Mouse (Mus musculus) c-Kit-negative CD71-positive TER-119-positive erythroid progenitor cells, embryonic 14.5 days (primary cell): ENCODE results near the gene Pawr.
"Not testable (repeated sequence)": the region's sequence is repeated elsewhere in the genome, so short reads cannot be mapped to it uniquely, and the experiment has no call there.

Source experiments
- DNase-seq: peaks from one replicate; pipeline ENCODE4 v3.0.0-alpha.2; 2013; ENCODE audit warnings: low read depth, low spot score

Gene Pawr

DNA sequence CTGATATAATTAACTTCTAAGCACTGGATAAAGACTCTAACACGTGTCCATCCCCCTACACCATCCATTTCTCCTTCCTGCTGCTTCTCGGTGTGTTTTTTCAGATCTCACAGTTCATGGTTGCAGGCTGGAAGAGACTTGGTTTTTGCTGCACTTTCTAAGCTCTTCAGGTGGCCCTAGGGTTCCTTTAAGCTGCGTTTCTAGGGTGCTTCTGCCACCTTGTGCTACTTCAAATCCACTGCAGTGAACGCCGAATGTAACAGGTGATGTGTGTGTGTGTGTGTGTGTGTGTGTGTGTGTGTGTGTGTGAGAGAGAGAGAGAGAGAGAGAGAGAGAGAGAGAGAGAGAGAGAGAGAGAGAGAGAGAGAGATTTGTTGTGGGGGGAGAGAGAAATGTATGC, 103.7 kb downstream of the Pawr start:
- DNase-seq, result no peak

DNA sequence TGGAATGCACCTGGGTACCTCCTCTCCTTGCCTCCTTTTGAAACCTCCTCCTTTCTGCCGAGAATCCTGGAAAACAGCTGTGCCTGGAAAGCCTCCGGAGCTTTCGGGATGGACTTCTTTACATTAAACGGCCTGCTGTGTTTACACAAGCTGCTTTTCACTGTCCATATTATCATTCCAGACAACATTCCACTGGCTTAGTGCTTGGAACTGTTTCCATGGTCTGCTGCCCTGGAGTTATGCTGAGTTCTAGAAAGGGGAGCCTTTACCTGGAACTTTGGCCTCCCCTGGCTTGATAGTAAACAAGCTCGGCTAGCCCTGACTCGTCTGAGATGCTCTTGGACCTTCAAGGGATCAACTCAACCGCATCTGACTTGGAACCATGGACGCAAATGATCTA, 104.4 kb downstream of the Pawr start:
- no peak for DNase-seq

DNA sequence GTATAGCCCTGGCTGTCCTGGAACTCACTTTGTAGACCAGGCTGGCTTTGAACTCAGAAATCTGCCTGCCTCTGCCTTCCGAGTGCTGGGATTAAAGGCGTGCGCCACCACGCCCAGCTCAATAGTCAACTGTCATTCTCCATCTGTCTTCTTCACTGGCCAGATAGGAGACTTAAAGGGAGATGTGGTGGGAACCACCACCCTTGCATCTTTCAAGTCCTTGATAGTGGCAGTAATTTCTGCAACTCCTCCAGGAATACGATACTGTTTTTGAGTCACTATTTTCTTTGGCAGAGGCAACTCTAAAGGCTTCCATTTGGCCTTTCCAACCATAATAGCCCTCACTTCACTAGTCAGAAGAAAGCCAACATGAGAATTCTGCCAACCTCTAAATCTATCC, 108.3 kb downstream of the Pawr start:
- not testable (repeated sequence) for DNase-seq

GRCm38 (mm10) chr10:108443931-108444876, 112.3 kb downstream of the Pawr start:
- no peak for DNase-seq

GRCm38 (mm10) chr10:108445123-108445522, 113.2 kb downstream of the Pawr start:
- DNase-seq, result no peak

DNA sequence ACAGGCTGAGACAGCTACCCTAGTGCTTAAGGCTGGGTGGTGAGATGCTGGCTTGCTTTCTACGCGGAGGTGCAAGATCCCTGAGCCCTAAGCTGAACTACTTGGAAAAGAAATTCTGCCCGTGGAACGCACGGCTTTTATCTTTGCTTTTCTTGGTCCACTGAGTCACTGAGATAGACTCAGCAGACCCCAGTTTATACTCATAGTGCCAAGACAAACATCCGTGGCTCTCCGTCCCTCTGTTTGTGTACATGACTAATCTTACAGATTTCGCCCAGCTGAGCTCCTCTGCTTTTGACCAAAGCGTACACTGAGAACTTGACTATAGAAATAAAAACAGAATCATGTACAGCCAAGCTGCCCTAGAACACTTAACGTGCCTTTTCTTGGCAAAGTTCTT, 113.7 kb downstream of the Pawr start:
- DNase-seq, result no peak

DNA sequence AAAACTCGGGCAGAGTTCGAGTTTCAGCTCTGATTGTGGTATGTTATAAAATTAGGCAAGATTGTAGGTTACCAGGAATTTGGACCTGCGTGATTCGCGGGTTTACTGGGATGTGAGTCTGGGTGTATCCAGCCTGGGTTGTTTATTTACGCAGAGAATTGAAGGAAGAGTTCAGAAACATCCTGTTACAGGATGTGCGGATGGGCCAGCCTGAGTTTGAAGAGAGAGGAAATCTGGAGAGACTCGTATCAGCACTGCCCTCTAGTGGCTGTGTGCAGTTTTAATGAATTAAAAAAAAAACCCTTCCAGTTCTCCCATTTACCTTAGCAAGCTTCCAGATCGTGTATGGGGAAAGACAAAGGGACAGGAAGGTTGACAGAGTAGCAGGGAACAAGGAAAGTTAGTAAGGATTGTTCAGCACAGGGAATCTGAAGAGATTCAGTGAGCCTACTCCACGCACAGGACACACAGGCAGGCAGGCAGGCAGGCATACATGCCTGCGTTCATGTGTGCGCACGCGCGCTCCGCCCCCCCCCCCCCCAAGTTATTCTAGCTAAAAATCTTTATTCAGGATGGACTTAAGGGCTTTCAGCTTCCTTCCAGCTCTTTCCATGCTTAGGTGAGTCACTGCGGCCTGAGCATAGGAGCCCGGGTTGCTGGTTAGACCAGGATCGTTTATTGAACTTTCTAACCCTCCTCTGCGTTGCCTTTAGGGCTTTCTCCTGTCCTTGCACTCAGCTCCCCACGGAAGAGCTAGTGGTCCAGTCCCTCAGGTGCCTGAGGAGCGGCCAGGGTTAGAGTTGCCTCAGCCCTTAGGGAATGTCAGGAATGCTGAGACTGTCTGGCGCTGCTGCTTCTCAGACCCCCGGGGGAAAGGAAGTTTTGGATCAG, 114.4 kb downstream of the Pawr start:
- DNase-seq, result peak; percentile 46

GRCm38 (mm10) chr10:108447211-108447610, 115.3 kb downstream of the Pawr start:
- no peak for DNase-seq

DNA sequence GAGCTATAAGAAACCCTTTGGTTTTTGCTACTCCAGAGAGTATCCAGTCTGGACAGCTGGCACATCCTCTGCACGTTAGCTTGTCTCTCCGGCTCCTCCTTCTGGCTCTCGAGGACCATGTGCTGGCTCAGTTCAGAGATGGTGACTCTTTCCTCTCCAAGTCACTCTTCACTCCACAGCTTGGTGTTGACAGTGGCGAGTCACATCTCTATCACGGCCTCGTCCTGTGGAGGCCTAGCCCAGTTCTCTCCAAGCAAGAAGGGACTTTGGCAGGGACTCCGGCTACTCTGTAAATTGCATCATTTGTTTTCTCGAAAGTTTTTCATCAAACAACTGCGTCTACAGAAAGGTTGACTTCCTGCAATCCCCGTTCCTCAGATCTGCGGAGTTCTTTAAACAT, 116.5 kb downstream of the Pawr start:
- no peak for DNase-seq

- DNase-seq, result no peak
Observed at GRCm38 (mm10) chr10:108450401-108450800, 118.5 kb downstream of the Pawr start.

DNA sequence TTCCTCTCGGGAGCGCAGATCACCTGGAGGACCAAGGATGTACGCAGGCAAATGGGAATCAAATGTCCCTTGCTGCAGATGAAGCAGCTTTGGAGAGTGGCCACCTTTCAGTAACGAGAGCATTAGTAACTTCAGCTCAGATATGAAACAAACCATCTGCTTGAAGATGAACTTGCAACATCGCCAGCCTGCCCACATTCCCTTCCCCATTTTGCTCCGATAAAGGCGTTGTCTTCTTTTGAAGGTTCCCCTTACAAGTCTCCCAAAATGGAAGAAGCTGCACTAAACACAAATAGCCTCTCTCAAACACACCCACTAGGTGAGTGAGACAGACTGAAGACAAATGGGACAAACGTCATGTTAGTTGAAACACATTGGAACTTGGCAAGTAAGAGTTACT, 119.6 kb downstream of the Pawr start:
- no peak for DNase-seq

- DNase-seq, result no peak
Observed at GRCm38 (mm10) chr10:108452421-108452820, 120.5 kb downstream of the Pawr start.

- DNase-seq, result no peak
Observed at GRCm38 (mm10) chr10:108453561-108453960, 121.6 kb downstream of the Pawr start.

DNA sequence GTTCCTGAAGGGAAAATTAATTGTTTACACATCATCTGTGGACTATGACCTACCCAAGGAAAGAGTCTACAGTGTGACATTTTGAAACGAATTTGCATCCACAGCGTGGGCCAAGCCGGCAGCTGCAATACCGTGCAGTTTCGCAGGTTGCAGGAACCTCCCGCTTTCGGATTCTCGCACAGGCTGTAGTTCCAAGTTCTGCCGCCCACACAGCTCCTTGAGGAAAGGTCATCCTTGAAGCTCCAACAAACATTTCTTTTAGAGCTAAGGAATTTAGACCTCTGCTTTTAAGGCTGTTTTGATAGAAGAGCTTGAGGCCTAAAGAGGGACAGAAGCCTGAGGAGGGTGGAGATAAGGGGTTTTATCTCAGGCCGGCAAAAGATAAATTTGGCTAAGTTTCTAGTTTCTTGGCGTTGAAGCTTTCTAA, 122.8 kb downstream of the Pawr start:
- DNase-seq, result no peak

GRCm38 (mm10) chr10:108455204-108455603, 123.3 kb downstream of the Pawr start:
- DNase-seq, result no peak

DNA sequence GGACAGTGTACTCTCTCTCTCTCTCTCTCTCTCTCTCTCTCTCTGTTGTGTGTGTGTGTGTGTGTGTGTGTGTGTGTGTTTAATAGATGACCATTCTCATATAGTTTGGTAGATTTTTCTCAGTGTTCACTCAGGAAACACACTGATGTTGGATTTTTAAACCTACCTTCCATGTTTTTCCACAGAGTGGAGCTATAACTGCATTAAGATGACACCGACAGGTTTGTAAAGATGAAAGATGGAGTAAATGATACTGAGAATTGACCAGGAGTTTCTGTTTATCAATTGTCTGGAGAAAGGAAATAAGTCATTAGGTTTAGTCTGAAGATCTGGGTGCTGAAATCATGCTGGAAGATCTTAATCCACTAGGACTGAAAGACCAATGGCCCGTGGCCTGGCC, 124.0 kb downstream of the Pawr start:
- no peak for DNase-seq

- no peak for DNase-seq
Observed at GRCm38 (mm10) chr10:108457054-108457453, 125.1 kb downstream of the Pawr start.

GRCm38 (mm10) chr10:108461862-108462261, 129.9 kb downstream of the Pawr start:
- no peak for DNase-seq
